Mouse (Mus musculus): ENCODE data around the gene Wdtc1. TPM values are rescaled to one million over a fixed set of nuclear protein-coding genes. Genes with fewer than 3 reads are reported as not detected.

Gene Wdtc1
- 10.3 and 10.6 TPM in 2 replicates for total RNA-seq (2015)
- 7.6 and 8.7 TPM in 2 replicates for total RNA-seq (2017)

DNA sequence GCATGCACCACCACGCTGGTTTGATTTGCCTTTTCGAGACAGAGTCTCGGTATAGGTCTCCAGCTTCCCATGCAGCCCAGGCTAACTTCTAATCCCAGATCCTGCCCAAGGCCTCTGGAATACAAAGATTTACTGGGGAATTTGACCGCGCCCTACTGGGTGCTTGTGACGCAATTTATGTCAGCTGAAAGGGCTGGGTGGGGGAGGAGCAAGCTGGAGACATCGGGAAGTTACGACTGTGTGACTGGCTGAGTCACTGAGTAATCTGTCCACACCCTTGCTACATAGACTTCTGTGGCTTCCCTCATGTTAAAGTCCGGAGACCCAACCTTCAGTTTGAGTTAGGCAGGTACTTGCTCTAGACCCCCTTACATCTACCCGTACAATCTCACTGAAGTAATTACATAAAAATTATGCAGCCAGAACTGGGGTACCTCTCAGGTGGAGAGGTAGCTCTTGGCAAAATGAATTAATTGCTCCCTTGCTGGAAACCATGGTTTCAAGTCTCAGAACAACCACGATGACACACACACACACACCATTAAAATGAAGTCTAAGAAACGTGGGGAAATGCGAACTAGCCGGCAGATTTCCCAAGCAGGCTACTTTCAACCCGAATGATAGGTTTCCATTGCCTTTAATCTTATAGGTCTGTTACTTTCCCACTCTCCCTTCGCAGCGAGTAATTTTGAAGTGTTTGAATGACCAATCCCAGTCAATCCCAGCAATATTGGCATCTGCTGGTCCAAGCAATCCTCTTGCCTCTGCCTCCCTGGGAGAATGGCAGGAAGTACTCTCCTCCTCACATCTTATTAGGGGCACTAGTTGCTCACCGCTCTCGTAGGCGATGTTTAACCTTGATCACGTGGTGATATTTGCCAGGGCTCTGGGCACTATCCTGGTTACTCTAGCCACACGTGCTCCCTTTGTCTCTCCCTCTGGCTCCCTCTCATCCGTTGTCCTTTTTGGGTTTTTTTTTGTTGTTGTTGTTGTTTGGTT is at the start of gene Wdtc1:
Gene Wdtc1 (minus strand): TSS at position 115 of the 999 bp plus-strand sequence.
- peak; percentile 93 for ATAC-seq (replicated peaks; ENCODE audit: poor library complexity)

DNA sequence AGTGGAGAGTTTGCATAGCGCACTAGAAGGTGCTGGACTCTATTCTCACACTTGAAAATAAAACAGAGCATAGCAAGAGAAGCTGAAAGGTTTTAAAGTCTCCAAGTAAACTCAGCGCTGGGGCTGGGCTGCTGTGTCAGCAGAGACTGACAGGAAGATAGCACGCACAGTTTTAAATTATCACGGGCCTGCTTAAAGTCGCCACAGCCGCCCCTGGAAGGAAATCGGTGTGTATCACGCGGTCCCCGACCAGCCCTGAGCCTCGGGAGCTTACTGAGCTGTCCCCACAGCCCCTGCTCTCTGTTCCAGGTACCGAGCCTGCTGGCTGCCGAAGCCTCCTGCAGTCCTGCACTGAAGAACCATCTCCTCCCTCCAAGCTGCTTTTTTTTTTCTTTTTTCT is 48.7 kb upstream of the Wdtc1 start:
- ATAC-seq (replicated peaks; ENCODE audit: poor library complexity), result peak; percentile 65

DNA sequence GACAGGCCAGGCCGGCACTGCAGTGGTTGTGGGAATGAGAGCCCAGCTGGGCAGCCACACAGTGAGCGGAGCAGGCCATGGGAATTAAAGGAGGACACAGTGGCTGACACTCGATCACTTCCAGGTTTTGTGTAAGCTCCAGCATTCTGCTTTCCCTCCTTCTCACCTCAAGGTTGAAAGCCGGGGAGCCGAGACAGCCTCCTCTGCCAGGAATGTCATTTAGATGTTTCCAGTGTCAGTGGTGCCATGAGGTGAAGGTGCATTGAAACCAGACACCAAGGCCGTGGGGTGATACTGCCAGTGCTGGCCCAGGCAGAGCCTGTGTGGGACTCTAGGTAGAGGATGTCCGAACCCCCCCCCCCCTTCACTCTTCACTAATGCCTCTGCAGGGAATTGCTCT is 46.8 kb upstream of the Wdtc1 start:
- ATAC-seq (replicated peaks; ENCODE audit: poor library complexity), result no peak

GRCm38 (mm10) chr4:133399509-133399908 is 46.2 kb upstream of the Wdtc1 start:
- no peak for ATAC-seq (replicated peaks; ENCODE audit: poor library complexity)

DNA sequence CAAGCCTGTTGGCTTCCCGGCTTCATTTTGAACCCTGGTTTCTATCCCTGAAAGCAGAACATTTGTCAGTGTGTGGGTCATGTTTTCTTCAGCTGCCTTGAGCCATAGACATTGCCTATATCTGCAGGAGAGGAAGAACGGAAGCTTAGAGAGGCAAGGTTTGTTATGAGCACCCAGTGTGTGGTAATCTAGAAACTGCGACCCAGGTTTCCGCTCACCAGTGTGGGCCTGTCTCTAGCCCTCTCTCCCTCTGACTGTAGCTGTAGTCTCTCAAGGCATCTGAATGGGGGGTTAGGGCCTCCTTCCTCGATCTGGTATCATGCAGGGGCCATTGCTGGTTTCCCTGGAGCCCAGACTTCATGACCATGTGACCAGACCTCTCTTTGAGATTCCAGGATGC is 45.3 kb upstream of the Wdtc1 start:
- no peak for ATAC-seq (replicated peaks; ENCODE audit: poor library complexity)

DNA sequence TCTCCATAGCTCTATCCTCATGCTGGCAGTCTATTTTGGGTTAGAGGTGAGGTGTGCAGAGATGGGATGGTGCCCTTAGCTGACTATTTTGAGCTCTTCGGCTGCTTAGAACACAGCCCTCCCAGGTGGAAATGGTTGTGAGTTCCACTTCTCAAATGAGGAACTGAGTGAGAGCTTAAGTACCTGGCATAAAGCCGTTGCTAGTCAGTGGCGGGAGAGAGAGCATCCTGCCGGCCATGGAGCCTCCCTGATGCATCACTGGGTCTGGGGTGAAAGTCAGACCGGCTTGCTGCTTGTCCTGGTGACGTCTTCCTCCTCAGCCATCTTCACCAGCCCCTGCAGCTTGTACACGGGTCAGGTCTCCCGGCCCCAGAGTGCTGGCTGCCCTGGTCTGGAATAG is 44.7 kb upstream of the Wdtc1 start:
- no peak for ATAC-seq (replicated peaks; ENCODE audit: poor library complexity)

- ATAC-seq (replicated peaks; ENCODE audit: poor library complexity), result no peak
These were observed 44.0 kb upstream of the Wdtc1 start for GRCm38 (mm10) chr4:133397299-133397698.

- no peak for ATAC-seq (replicated peaks; ENCODE audit: poor library complexity)
These were observed 42.8 kb upstream of the Wdtc1 start for GRCm38 (mm10) chr4:133396079-133396478.

GRCm38 (mm10) chr4:133394981-133395573 is 41.8 kb upstream of the Wdtc1 start:
- peak; percentile 75 for ATAC-seq (replicated peaks; ENCODE audit: poor library complexity)

DNA sequence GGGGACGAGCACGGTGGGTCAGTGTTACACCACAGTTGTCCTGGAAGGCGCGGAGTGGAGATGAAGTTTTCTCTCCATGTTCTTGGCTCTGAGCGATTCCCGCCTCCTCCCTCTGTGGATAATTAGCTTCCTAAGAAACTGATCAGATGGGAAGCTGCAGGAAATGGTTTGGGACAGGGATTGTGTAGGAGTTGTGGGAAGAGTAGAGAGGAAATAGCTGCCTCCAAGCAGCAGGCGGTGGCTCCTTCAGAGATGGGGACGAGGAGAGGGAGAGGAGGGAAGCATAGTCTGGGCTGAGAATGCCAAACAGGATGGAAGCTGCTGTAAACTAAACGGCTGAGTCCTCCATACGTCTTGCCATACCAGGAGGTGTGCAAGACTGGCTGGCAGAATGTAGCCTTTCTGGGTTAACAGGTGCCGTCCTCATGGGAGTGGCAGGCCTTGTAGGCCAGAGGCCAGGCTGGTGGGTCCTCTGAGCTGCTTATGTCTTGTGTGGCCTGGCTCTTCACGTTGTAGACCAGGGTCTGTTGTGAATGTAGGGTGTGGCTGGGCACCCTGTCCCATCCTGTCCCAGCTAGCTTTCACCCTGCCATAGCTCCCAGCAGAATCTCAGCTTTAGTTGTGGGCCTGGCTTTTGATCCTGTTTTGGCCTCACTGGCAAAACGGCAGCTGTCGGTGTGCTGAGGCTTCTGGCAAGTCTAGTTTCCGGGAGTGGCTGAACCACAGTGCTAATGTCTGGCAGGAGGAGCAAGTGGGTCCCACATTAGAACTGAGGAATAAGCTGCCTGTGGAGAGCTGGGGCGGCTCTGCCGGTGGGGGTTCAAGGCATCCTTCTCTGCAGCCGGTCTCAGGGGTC is 38.1 kb upstream of the Wdtc1 start:
- no peak for ATAC-seq (replicated peaks; ENCODE audit: poor library complexity)

DNA sequence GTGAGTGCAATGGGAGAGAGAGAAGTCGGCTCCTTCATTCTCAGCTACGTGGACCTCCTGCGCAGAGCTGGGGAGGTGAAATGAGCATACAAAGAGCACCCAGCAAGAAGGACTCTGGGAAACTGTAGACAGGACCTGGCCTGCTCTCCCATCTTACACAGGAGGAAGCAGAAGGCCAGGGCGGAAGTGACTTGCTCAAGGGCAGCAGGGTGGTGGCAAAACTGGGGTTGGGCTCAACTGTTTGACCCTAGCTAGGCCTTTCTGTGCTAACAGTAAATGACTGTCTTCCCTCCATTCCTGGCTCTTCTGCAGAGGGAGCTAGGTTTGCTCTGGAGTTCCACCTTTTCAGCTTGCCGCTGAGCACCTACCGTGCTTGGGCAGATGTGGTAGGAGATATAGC is 37.3 kb upstream of the Wdtc1 start:
- ATAC-seq (replicated peaks; ENCODE audit: poor library complexity), result peak; percentile 29; the same call in 1 of the 2 replicates

GRCm38 (mm10) chr4:133390042-133390441 is 36.8 kb upstream of the Wdtc1 start:
- peak; percentile 84 for ATAC-seq (replicated peaks; ENCODE audit: poor library complexity)

GRCm38 (mm10) chr4:133388781-133389552 is 35.7 kb upstream of the Wdtc1 start:
- ATAC-seq (replicated peaks; ENCODE audit: poor library complexity), result no peak

GRCm38 (mm10) chr4:133387053-133387452 is 33.8 kb upstream of the Wdtc1 start:
- ATAC-seq (replicated peaks; ENCODE audit: poor library complexity), result no peak

- no peak for ATAC-seq (replicated peaks; ENCODE audit: poor library complexity)
These were observed 32.9 kb upstream of the Wdtc1 start for GRCm38 (mm10) chr4:133386061-133386797.

DNA sequence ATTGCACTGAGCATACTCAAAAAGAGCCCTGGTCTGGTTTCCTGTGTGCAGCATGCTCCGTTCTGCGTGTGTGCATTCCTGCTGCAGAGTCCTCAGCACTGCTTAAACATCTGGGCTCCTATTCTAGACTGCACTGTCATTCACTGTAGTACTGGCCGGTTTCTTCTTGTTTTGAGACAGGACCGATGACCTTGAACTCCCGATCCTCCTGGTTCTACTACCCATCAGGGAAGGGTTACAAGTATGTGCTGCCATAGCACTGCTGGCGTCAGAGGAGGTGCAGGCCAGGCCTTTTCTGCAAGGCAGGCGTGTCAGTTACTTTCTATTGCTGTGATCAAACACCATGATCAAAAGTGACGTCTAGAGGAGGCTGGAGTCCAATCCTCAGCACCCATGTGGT is 27.9 kb upstream of the Wdtc1 start:
- ATAC-seq (replicated peaks; ENCODE audit: poor library complexity), result no peak

GRCm38 (mm10) chr4:133380532-133380931 is 27.3 kb upstream of the Wdtc1 start:
- ATAC-seq (replicated peaks; ENCODE audit: poor library complexity), result no peak

- peak; percentile 69 for ATAC-seq (replicated peaks; ENCODE audit: poor library complexity)
These were observed 26.6 kb upstream of the Wdtc1 start for GRCm38 (mm10) chr4:133379861-133380260.

- no peak for ATAC-seq (replicated peaks; ENCODE audit: poor library complexity)
These were observed 25.7 kb upstream of the Wdtc1 start for GRCm38 (mm10) chr4:133379046-133379347.

Data from megakaryocyte progenitor cell, adult 5-6 weeks (primary cell).